Mouse (Mus musculus) fat pad, adult 2 months (tissue): ENCODE measurements around the gene 4931440F15Rik.

Source experiments
- DNase-seq: peaks from one replicate; pipeline ENCODE4 v3.0.0-alpha.2; 2011; ENCODE audit warnings: low read depth, low spot score; ENCODE audit errors: extremely low read depth

The 4931440F15Rik gene

DNA sequence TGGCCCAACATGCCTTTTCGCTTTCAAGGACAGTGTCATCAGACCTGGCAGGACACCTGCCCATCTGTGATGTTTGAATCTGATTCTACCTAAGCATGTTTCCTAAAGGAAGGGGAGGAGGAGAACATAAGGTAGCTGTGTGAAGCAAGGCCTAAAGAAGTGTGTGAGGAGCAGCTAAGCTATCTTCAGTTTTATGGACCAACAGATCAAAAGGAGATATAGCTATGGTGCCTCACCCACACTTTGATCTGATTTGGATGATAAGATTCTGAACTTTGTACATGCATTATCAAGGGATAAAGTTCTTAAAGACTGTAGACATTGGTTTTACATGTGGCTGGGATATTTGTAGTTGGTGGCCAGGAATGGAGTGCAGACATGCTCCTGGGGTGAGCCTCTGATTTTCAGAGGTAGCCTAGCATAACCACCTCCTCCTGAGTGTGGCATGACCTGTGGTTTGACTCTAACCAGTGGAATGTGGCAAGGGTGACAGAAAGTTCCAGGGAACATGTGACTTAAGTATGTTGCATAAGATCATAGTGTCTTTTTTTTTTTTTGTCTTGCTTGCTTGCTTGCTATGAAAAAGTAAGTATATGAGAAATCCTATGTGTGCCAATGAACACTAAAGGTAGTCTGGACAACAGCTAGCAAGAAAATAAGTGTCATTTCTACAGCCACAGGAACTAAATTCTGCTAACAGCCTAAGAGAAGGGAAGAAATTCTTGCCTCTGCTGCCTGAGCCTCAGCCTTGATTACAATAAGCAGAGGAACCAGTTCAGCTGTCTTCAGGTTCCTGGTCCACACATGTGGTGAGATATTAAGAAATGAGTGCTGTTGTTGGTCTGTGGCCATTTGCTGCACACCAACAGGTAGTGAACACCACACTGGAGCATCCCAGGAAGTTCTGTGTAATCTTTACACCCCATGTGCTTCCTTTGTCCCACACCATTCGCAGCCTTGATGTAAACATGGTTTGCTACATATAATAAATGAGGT, 23.7 kb downstream of the 4931440F15Rik start:
- no peak for DNase-seq

DNA sequence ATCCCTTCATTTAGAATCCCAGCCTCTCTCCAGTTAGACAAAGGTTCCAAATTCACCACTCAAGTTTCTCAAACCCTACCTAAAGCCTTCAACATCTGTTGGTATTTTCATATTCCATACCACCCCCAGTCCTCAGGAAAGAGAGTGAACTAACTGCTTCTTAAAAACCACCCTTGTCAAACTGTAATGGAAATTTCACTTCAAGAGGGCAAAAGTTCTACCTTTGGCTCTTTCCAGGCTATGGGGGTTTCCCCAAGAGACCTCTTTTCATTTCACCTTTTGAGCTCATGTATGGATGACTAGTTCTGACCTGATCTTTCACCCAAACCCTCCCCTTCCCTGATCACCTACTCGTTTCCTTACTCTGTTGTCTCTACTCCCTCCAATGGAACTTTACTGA, 25.6 kb downstream of the 4931440F15Rik start:
- DNase-seq, result no peak

DNA sequence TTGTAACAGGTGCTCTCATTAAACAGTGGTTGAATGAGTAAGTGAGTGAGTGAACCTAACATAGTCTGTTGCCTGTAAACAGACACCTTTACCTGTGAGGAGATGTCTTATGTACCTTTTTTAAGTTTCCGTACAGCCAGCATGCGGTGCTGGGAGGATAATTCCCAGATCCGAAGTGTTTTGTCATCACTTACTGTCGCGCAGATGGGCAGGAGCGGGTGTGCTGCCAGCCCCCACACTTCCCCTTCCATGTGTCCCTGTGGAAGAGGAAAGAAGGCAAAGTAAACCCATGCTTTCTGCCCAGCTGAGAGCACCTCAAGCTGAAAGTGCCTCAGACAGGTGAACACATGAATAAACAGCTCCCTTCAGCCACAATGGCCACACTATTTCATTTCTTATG, 30.4 kb downstream of the 4931440F15Rik start:
- no peak for DNase-seq

DNA sequence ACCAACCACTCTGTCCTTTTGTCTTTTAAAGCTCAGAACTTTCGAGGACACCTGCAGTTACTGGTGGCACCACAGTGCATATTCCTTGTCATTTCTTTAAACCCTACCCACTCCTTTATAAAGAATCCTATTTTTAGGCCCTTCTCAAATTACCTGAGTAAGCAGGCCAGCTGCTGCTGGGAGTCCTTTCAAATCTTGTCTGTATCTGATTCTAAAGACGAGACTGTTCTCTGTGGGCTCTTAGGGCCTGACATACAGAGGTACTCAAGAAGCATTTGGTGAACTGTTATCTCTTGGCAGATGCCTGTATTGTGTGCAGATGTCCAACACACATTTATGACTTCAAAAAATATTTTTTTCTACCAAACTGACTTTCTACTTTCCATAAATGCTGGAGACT, 31.0 kb downstream of the 4931440F15Rik start:
- no peak for DNase-seq

DNA sequence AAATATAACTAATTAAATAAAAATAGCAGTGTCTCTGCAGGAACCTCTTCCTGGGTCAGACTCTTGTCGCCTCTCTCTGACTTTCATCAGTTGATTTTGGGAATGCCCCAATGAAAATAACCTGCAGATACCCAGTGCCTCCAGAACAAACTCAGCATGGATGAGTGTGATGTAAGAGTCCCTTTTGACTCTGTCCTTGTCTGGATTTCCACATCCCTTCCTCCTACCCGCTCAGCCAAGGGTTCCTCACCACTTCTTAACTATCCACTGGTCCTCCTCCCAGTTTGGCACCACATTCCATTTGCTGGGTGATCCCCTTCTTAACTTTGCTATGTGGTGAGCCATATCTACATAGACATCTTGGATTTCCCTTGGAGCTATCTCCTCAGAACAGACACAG, 34.7 kb downstream of the 4931440F15Rik start:
- peak; percentile 68 for DNase-seq

DNA sequence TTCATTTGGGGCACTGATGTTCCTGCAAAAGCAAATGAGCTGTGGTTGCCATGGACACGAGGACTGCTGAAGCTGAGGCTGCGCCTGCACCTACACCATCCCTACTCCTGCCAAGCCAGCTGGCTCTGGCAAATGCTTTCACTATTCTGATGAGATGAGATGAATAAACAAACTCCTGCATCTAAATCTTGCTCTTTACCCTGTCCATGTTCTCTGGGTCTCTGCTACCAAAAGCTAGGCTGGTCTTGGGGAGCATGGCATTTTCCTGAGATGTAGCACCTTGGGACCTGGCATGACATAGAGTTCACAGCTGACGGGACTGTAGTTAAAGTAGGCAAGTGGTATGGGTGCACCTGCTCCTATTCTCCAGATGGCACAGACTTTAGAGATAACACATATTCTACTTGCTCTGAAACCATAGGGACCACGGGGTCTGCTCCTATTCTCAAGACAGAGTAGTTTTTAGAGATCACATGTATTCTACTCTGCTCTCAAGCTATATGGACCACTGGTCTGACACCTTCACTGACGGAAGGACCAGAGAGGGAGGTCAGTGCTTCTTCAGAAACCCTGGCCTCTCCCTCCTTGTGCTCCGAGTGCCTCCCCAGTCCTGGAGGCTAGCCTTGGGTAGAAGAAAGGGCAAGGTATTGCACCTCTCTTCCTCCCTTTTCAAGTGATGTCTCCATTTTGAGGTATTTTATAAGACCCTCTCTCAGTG, 36.4 kb downstream of the 4931440F15Rik start:
- DNase-seq, result no peak

DNA sequence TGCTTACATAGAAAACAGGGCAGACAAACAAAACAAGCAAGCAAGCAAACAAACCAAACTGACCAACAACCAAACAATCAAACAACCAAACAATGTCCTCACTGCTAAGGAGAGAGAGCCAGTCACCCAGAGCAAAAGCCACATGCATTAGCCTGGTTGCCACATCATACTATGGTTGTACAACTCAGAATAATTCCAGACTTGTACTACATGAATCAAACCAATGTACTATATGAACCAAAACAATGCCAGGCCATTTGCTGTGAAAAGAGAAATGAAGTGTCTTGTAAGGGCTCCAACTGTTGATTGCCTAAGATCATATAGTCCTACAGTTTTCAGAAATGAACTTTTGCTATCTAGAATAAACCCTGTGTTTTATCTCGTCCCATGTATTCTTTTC, 37.0 kb downstream of the 4931440F15Rik start:
- DNase-seq, result no peak

DNA sequence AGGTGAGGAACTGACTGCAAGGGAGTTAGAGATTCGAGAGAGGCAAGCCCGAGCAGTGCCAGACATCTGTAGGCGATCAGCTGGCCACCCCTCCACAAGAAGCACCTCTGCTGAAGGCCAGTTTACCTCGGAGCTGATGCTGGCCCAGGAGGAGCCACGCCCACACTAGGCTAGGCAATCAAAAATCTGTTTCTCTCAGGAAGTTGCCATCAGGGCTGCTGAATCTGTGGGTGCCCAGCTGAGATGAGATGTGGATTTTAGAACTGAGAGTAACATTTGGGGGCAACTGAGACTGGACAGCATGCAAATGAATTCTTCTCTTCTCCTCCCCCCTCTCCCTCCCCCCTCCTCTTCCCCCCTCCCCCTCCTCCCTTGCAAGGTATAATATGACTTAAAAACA, 38.0 kb downstream of the 4931440F15Rik start:
- no peak for DNase-seq

DNA sequence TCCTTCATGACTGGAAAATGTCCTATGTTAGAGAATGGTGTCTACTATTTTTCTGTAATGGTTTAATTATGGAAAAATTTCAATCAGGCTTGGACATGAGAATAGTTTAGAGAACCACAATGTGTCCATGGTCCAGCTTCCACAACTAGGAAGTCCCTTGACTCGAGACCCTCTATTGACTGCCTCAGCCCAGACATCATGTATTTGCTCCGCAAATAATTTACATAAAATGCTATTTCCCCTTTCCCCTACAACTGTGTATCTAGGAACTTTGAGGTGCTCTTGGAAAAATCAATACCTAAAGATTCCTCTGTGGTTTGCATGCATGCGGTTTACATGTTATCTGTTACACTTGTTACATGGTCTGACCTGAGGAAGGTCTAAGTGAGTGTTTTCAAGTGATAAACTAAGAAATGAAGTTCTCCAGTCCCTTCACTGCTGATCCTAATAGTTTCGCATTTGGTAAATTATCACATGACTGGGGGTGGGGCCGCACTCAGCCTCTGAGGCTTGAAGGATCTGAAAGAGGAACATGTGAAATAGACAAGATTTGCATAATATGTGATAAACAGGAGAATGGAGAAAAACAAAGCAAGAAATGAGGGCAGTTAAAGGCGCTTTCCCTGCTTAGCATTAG, 38.8 kb downstream of the 4931440F15Rik start:
- no peak for DNase-seq

DNA sequence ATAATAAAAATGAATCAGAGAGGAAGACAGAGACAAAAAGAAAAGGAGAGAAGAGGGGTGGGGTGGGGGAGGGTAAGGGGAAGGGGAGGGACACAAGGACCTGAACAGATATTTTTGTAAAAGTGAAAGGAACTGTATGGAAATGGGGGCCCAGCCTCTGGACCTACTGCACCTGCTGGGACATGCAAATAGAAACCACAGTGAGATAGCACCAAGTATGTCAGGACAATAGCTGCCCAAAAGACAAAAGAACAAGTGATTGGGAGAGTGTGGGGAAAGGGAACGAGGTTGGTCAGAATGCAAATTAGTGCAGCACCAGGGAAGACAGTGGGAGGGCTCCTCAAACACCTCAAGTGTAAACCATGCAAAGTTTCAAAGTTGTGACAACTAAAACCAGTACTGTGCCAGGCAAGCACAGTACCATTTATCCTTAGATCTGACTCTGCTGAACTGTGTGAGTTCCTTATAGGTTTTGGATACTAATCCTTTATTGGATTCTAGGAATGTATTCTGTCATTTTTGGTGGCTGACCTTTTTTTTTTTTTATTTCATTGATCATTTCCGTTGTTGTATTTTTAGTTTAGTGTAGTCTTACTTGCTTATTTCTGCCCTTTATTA, 46.0 kb downstream of the 4931440F15Rik start:
- no peak for DNase-seq

DNA sequence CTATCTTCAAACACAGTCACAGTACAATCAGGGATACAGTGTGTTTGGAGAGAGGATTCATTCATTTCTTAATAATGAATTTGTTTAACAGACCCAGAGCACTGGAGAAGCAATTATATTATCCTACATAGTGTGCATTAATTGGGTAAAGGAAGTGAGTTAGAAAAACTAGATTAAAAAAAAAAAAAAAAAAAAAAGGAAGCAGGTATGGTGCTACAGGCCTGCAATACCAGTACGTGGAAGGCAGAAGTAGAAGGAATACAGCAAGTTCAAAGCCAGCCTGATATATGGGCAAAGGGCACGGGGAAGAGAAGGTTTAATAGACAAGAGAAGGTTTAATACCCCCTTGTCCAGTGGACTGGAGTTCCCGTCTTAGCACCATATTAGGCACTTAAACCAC, 46.5 kb downstream of the 4931440F15Rik start:
- no peak for DNase-seq

DNA sequence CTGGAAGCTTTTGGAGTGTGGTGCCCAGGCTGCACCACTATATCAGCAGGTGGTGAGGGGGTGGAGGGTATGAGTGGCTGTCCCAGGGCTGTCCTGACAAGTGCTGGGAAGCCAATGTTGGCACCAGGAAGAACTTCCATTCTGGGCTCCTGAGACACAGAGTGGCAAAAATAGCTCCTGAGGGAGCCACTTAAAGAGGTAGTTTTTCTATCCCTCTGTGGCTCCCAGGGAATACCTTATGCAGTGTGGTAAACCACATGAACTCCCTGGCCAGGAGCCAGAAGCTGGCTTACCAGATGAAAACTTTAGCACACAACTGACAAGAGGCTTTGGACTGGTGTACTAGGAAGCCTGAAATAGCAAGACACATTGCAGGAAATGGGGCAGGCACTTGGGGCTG, 47.5 kb downstream of the 4931440F15Rik start:
- DNase-seq, result peak; percentile 16

DNA sequence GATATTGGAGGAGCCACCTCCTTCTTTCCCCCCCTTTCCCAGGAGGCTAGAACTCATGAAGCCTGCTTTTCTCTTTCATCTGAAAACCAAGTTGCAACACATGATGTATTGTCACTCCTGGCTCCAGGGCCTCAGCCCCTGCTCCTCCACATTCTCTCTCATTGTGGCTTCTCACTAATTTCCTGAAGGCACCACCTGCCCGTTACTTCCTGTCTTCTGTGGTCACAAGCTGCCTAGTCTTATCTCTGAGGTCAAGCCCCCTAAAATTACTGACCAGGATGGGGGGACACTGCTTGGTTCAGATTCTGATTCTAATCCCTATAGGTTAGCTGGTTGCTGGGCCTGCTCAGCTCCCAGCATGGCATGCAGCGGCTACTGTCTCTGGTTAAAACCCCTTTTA, 50.7 kb downstream of the 4931440F15Rik start:
- DNase-seq, result no peak

DNA sequence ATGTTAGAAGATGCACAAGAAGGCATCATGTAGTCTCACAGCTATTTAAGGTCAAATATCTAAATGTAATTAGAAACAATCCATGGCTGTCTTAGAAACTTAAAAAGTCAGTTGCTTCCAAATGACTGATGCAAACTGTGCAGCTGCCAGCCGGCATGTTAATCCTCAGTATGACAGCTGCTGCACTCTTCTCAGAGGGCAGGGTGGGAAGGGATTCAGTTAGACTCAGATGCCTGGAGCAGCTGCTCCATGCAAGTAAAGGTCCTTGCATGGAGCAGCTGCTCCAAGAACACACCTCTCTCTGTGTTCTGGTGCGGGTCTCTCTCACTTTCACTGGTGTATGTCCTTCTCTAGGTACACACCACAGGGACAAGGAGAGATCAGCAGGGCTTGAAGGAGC, 51.2 kb downstream of the 4931440F15Rik start:
- DNase-seq, result no peak
